Mouse (Mus musculus) olfactory bulb, adult 2 months (tissue): ENCODE data around the gene Spock1.

Experiments used
- CTCF ChIP-seq: fragments of 200-500 bp; IDR thresholded peaks from 2 replicates; pipeline ENCODE4 v1.5.1; 2012; ENCODE audit warnings: low read depth, mild to moderate bottlenecking, low read length, moderate library complexity; ENCODE audit not compliant: insufficient read depth
- POLR2A ChIP-seq: fragments of 200-500 bp; IDR thresholded peaks from 2 replicates; pipeline ENCODE4 v1.6.1; 2012; ENCODE audit warnings: mild to moderate bottlenecking, low read depth, low read length, moderate library complexity; ENCODE audit not compliant: insufficient read depth

DNA sequence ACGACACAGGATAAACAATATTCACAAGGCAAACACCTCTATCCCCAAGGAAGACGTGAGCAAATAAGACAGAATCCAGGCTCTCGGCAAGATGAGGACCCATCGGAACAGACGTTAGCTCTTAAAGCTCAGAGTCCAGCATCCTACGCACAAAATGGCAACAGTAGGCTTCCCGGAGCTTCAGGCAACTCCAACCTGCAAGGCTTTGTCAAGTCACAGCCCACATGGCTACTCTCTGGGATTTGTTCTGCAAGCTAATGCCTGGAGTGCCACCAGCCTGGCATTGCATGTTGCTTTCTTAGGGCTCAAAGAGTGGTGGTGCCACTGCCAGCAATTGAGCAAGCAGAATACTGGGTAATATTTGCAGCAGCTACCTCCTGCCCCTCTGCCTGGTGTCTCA lies 373.8 kb downstream of the Spock1 start:
- no peak for TF ChIP-seq POLR2A
- TF ChIP-seq CTCF, result no peak
